Mouse (Mus musculus) bone marrow macrophage, adult 2 months (primary cell): ENCODE results near the gene Zdbf2. TPM values are rescaled to one million over a fixed set of nuclear protein-coding genes. Genes with fewer than 3 reads are reported as not detected.
"Not testable (repeated sequence)": the region's sequence is repeated elsewhere in the genome, so short reads cannot be mapped to it uniquely, and the experiment has no call there.

ENCODE experiments used
- H3K27ac ChIP-seq: 2 replicates; pipeline ENCODE4 v1.5.1; 2012; ENCODE audit warnings: low read depth, low read length; ENCODE audit not compliant: insufficient read depth
- H3K4me1 ChIP-seq: 2 replicates; pipeline ENCODE4 v1.6.1; 2012; ENCODE audit warnings: low read length; ENCODE audit not compliant: control insufficient read depth, insufficient read depth
- H3K4me3 ChIP-seq: 2 replicates; pipeline ENCODE4 v1.5.1; 2012; ENCODE audit warnings: mild to moderate bottlenecking, low read length, moderate library complexity; ENCODE audit not compliant: insufficient read depth
- CTCF ChIP-seq: IDR thresholded peaks from 2 replicates; pipeline ENCODE4 v1.5.1; 2012; ENCODE audit warnings: low read depth, mild to moderate bottlenecking, low read length, moderate library complexity
- POLR2A ChIP-seq: IDR thresholded peaks from 2 replicates; pipeline ENCODE4 v1.6.1; 2012; ENCODE audit warnings: mild to moderate bottlenecking, low read depth, low read length, borderline replicate concordance
- polyA plus RNA-seq: library from polyadenylated mRNA; stranded (reverse); fragments of >200 nt; gene quantifications from 2 replicates; pipeline ENCODE4 v1.2.4, GENCODE M21; 2012; ENCODE audit not compliant: missing spikeins, insufficient read depth, insufficient read length

Zdbf2 gene
- polyA plus RNA-seq, 1 experiment, result not detected

DNA sequence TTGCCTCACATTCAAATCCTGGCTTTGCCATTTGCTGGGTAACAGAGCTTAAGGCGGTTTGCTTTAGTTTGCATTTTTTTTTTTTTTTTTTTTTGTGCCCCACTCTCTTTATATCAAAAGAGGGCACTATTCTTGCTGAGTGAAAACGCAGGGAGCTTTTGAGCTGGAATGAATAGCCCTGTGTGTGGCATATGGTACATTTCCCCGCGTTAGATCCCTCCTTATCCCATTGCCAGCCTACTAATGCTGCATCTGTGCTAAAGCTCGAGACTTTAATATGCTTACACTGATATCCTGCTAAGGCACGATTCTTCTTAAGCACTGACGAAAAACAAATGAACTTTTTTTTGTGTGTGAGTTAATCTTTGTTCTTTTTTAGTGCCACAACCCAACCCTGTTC, 20.9 kb downstream of the Zdbf2 start:
- Histone ChIP-seq H3K4me1 (no peaks in the 10 kb centered on the region), H3K4me3 (no peak overlapping the region), H3K27ac (no peak overlapping the region)
- no peak for TF ChIP-seq CTCF
- no peak for TF ChIP-seq POLR2A

- no peak for TF ChIP-seq CTCF
- TF ChIP-seq POLR2A, result no peak
- no peak overlapping the region for H3K4me3 ChIP-seq
- no peaks in the 10 kb centered on the region for H3K4me1 ChIP-seq
- no peak overlapping the region for H3K27ac ChIP-seq
These were observed 36.6 kb downstream of the Zdbf2 start for GRCm38 (mm10) chr1:63309661-63310060.

- H3K4me1 ChIP-seq, H3K27ac ChIP-seq, H3K4me3 ChIP-seq: not testable (repeated sequence)
These were observed 50.6 kb downstream of the Zdbf2 start for GRCm38 (mm10) chr1:63323565-63324132.

Other genes with a start within 250 kb of the Zdbf2 start
- 19.5 and 20.9 TPM in 2 replicates for gene Ino80d, start 158.6 kb upstream of the Zdbf2 start, polyA plus RNA-seq
- gene Eef1b2, start 96.4 kb upstream of the Zdbf2 start, polyA plus RNA-seq, result 949 and 998 TPM in 2 replicates
- gene Ndufs1, start 96.4 kb upstream of the Zdbf2 start, polyA plus RNA-seq, result 74.1 and 82.9 TPM in 2 replicates
- not detected in 2 replicates for gene Gpr1, start 58.7 kb upstream of the Zdbf2 start, polyA plus RNA-seq
- 0.40 TPM in 1 of 2 replicates, not detected in the other for gene Adam23, start 172.6 kb downstream of the Zdbf2 start, polyA plus RNA-seq